Mouse (Mus musculus) heart, adult 2 months (tissue): ENCODE results near the gene Ppp1r12c. TPM values are rescaled to one million over a fixed set of nuclear protein-coding genes. Genes with fewer than 3 reads are reported as not detected.

ENCODE experiments used
- DNase-seq, 2 experiments: peaks; one replicate each; pipeline ENCODE4 v3.0.0; 2021
- H3K27ac ChIP-seq: fragments of 200-600 bp; 2 replicates; pipeline ENCODE4 v1.8.1; 2022
- H3K27me3 ChIP-seq: fragments of 200-500 bp; 2 replicates; pipeline ENCODE4 v1.6.1; 2012; ENCODE audit warnings: mild to moderate bottlenecking, low read length, inconsistent platforms, mixed read lengths; ENCODE audit not compliant: control insufficient read depth, insufficient read depth
- H3K36me3 ChIP-seq: fragments of 200-500 bp; 2 replicates; pipeline ENCODE4 v1.6.1; 2012; ENCODE audit warnings: low read length, inconsistent platforms; ENCODE audit not compliant: control insufficient read depth, insufficient read depth
- H3K4me1 ChIP-seq: fragments of 200-500 bp; 2 replicates; pipeline ENCODE4 v1.6.1; 2011; ENCODE audit warnings: low read length; ENCODE audit not compliant: control insufficient read depth, insufficient read depth
- H3K4me3 ChIP-seq: fragments of 200-600 bp; 2 replicates; pipeline ENCODE4 v1.8.1; 2022
- H3K79me2 ChIP-seq: fragments of 200-500 bp; replicated peaks from 2 replicates; pipeline ENCODE4 v1.6.1; 2012; ENCODE audit warnings: mild to moderate bottlenecking, inconsistent platforms, low read length, moderate library complexity, mixed read lengths; ENCODE audit not compliant: control insufficient read depth, insufficient read depth
- H3K9ac ChIP-seq: fragments of 200-500 bp; 2 replicates; pipeline ENCODE4 v1.6.1; 2012; ENCODE audit warnings: low read depth, mild to moderate bottlenecking, control low read depth, inconsistent platforms, low read length, mixed read lengths
- CTCF ChIP-seq: fragments of 200-600 bp; IDR thresholded peaks from 2 replicates; pipeline ENCODE4 v1.8.1; 2022; ENCODE audit warnings: antibody characterized with exemption, mild to moderate bottlenecking, moderate library complexity
- EP300 ChIP-seq: fragments of 200-500 bp; IDR thresholded peaks from 2 replicates; pipeline ENCODE4 v1.6.1; 2011; ENCODE audit warnings: low read depth, low read length, control low read depth; ENCODE audit not compliant: insufficient read depth
- POLR2A ChIP-seq: fragments of 200-500 bp; IDR thresholded peaks from 2 replicates; pipeline ENCODE4 v1.6.1; 2011; ENCODE audit warnings: mild to moderate bottlenecking, low read depth, low read length, control low read depth; ENCODE audit not compliant: insufficient read depth
- WGBS: fragments of 180-500 bp; shearing (Covaris S2); methylation state at CpG from one replicate; pipeline ENCODE4 v1.1.7; 2018; 5-methylcytosine and 5-hydroxymethylcytosine counted together
- intact Hi-C: fragments of 180-260 bp; cut with DNase I; formaldehyde crosslinking; loops from one replicate; pipeline ENCODE4 v1.15.1; 2025
- polyA plus RNA-seq: library from polyadenylated mRNA; depleted of rRNA; stranded (reverse); fragments of >200 nt; gene quantifications from 2 replicates; pipeline ENCODE4 v1.2.3, GENCODE M21; 2012
- total RNA-seq, 2 experiments: library from RNA; stranded (reverse); gene quantifications; 2 replicates each; pipeline ENCODE4 v1.2.3; 2021

Gene Ppp1r12c
- total and polyA plus RNA-seq, 3 experiments = 47.0 to 67.1 (median 62.4) TPM

- no peak for DNase-seq
- Histone ChIP-seq H3K36me3 (no peaks in the 10 kb centered on the region), H3K4me1 (no peaks in the 10 kb centered on the region), H3K9ac (peak overlapping the region; percentile 19; the same call in 1 of the 2 replicates), H3K79me2 (no peaks in the 10 kb centered on the region), H3K4me3 (no peak overlapping the region), H3K27me3 (no peaks in the 10 kb centered on the region), H3K27ac (no peak overlapping the region)
- TF ChIP-seq POLR2A (no peak), CTCF (no peak)
- 6% methylated on average over 11 of the region's 12 CpGs for WGBS
- intact Hi-C loops = no loop called here
These were observed 37.2 kb downstream of the Ppp1r12c start for GRCm38 (mm10) chr7:4464194-4464824.

GRCm38 (mm10) chr7:4460576-4461434, 40.7 kb downstream of the Ppp1r12c start, which contains the start of gene Eps8l1:
Eps8l1 (plus strand) TSS chr7:4460674.
- intact Hi-C loops = no loop called here
- H3K4me1 ChIP-seq = no peaks in the 10 kb centered on the region
- WGBS = 56% methylated on average over 13 of the region's 16 CpGs
- H3K27me3 ChIP-seq = no peaks in the 10 kb centered on the region
- peak within 1 kb of the TSS; percentile 34 for H3K4me3 ChIP-seq
- DNase-seq = no peak
- peak within 1 kb of the TSS; percentile 79 for H3K9ac ChIP-seq
- peak within 1 kb of the TSS; percentile 74 for H3K27ac ChIP-seq
- H3K36me3 ChIP-seq = no peaks in the 10 kb centered on the region
- TF ChIP-seq POLR2A = no peak
- no peak for TF ChIP-seq CTCF
- TF ChIP-seq EP300 = no peak
- no peaks in the 10 kb centered on the region for H3K79me2 ChIP-seq

- Histone ChIP-seq H3K79me2 (no peaks in the 10 kb centered on the region), H3K4me1 (no peaks in the 10 kb centered on the region), H3K36me3 (no peaks in the 10 kb centered on the region), H3K9ac (no peak overlapping the region), H3K4me3 (no peak overlapping the region), H3K27me3 (no peaks in the 10 kb centered on the region), H3K27ac (no peak overlapping the region)
- intact Hi-C loops = no loop called here
- WGBS = 34% methylated on average over 4 of the region's 4 CpGs
- TF ChIP-seq EP300 (no peak), CTCF (no peak), POLR2A (no peak)
- no peak for DNase-seq
These were observed 48.8 kb downstream of the Ppp1r12c start for GRCm38 (mm10) chr7:4452644-4453043.

- H3K27me3 ChIP-seq = no peaks in the 10 kb centered on the region
- no peak overlapping the region for H3K4me3 ChIP-seq
- H3K9ac ChIP-seq = no peak overlapping the region
- 21% methylated on average over 2 of the region's 2 CpGs for WGBS
- H3K27ac ChIP-seq = no peak overlapping the region
- H3K4me1 ChIP-seq = peaks cover 1% of the 10 kb centered on the region
- no peak for DNase-seq
- H3K79me2 ChIP-seq = no peaks in the 10 kb centered on the region
- no peaks in the 10 kb centered on the region for H3K36me3 ChIP-seq
- intact Hi-C loops = loop anchor here (5.0 to 10.0 kb wide), 3 partner anchors 53 to 824 kb away; partner anchors contain the start of genes Ppp1r12c, Prpf31, Rps9 and Tfpt
- TF ChIP-seq POLR2A (no peak), EP300 (no peak), CTCF (no peak)
These were observed 52.3 kb downstream of the Ppp1r12c start for GRCm38 (mm10) chr7:4449211-4449610.

GRCm38 (mm10) chr7:4448439-4448838, 53.0 kb downstream of the Ppp1r12c start:
- 86% methylated on average over 3 of the region's 3 CpGs for WGBS
- Histone ChIP-seq H3K36me3 (no peaks in the 10 kb centered on the region), H3K4me1 (peaks cover 1% of the 10 kb centered on the region), H3K27ac (no peak overlapping the region), H3K4me3 (no peak overlapping the region), H3K9ac (no peak overlapping the region), H3K27me3 (no peaks in the 10 kb centered on the region), H3K79me2 (no peaks in the 10 kb centered on the region)
- no peak for DNase-seq
- no peak for TF ChIP-seq CTCF
- no peak for TF ChIP-seq POLR2A
- TF ChIP-seq EP300 = no peak
- intact Hi-C loops = loop anchor here (5.0 to 10.0 kb wide), 3 partner anchors 54 to 824 kb away; partner anchors contain the start of genes Ppp1r12c, Prpf31, Rps9 and Tfpt
